Mouse (Mus musculus): ENCODE measurements around the gene Sp2. TPM values are rescaled to one million over a fixed set of nuclear protein-coding genes. Genes with fewer than 3 reads are reported as not detected.

Sp2 gene
- polyA plus RNA-seq, 1 experiment from 2014 or later = 29.7 TPM

DNA sequence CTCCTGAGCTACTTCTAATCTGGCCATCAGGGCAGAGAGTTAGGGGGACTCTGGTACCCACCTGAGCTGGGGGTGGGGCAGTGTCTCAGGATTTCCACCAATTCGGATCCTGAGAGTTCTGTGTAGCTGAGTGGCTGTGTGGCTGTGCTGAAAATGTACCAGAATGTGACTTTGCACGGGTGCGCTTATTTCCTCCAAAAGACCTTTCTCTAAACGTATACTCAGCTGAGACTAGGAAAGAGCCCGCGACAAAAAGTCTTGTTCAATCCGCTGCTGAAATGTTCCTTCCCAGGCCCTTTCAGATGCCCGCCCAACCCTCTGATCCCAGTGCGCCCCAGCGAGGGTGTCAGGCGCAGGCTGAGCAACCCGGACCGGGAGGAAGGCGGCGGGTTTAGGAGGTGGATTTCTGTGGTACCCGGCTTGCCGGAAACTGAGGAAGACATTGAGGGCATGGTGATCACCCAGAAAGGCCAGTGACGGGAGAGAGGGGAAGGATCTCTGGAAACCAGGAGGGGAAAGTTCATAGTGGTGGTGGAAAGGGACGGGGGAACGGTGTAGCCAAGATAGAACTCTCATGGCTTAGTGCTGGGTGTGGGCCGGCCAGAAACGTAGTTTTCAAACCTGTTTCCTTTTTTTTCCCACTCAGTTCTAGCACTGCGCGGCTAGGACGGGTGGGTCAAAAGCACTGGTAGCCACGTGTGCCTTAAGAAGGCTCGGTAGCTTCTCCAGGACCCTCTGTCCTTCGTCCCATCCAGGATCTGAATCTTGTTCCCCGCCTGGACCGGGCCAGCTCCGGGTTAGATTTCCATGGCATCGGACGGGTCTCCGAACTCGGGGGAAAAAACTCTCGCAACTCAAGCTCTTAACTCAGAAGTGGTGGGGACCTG, 35.2 kb upstream of the Sp2 start:
- under 1% methylated on average over 36 of the region's 36 CpGs for WGBS

DNA sequence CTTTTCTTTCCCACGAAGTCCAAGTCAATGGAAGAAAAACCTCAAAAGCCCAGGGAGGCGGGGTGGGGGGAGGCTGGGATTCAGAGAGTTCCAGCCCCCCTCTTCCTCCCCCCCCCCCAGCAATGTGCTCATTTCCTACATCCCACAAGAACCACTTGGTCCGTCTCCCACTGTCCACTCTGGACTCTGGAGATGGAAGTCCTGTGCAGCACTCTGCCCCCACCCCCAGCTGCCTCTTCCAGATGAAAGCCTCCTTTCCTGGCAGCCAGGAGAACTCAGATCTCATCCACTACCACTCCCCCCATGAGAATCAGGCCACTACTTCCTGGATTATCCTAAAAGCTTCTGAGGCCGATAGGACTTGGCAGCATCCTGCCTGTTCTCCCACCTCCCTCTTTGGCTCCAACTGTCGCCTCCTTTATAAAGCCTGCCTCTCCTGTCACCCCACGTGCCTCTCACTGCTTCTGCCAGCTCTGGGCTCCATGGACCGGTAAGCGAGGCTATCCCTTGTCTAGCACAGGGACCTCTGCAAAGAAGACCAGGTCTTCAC, 30.4 kb upstream of the Sp2 start, which contains the start of gene Sp6:
TSS of gene Sp6 (plus strand) at position 274 of the 550 bp plus-strand sequence.
- Histone ChIP-seq H3K27ac (no peak within 1 kb of the TSS), H3K4me3 (no peak within 1 kb of the TSS), H3K27me3 (ENCODE audit: poor library complexity, severe bottlenecking) (peaks cover 100% of the 10 kb centered on the region), H3K9me3 (no peaks in the 10 kb centered on the region), H3K36me3 (replicated peaks) (no peaks in the 10 kb centered on the region), H3K4me1 (peaks cover 33% of the 10 kb centered on the region)
- DNase-seq (ENCODE audit: extremely low spot score, low spot score) = no peak
- 37% methylated on average over 8 of the region's 8 CpGs for WGBS

More for the DNA sequence above, 35.2 kb upstream of the Sp2 start:
- no peak overlapping the region for H3K27ac ChIP-seq
- no peaks in the 10 kb centered on the region for H3K36me3 ChIP-seq (replicated peaks)
- peaks cover 100% of the 10 kb centered on the region for H3K27me3 ChIP-seq (ENCODE audit: poor library complexity, severe bottlenecking)
- H3K4me1 ChIP-seq = peaks cover 53% of the 10 kb centered on the region
- peak; percentile 42 for DNase-seq (ENCODE audit: extremely low spot score, low spot score)
- no peaks in the 10 kb centered on the region for H3K9me3 ChIP-seq
- H3K4me3 ChIP-seq = peak overlapping the region; percentile 48

DNA sequence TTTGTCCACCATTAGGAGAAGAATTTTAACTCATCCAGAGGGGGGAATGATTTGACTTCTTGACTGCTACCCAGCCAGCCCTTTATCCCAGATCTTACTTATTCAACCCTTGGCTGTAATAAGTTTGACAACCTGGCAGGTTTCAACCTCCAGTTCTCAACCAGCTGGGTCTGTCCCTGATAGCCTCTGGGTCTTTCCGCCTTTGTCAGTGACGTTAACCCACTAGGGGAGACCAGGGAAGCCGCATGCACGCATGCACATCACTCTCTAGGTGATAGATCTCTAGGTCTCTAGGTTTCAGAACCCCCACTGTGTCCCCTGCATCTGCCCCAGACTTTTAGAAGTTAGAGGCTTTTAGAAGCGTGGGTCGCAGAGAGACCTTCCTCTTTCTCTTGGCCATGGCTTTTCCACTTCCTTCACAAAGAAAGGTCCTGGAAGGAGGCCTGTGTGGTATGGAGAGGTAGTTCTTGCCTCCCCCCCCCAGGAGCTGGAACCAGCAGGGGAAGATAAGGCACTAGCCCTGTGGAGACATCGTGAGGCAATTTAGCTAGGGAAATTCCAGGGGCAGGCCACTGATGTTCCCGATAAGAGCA, 26.5 kb upstream of the Sp2 start:
- H3K36me3 ChIP-seq (replicated peaks) = no peaks in the 10 kb centered on the region
- H3K27me3 ChIP-seq (ENCODE audit: poor library complexity, severe bottlenecking) = peaks cover 81% of the 10 kb centered on the region
- no peak for DNase-seq (ENCODE audit: extremely low spot score, low spot score)
- H3K4me1 ChIP-seq = peaks cover 36% of the 10 kb centered on the region
- H3K9me3 ChIP-seq = no peaks in the 10 kb centered on the region
- no peak overlapping the region for H3K4me3 ChIP-seq
- H3K27ac ChIP-seq = peak overlapping the region; percentile 6; the same call in 1 of the 2 replicates
- WGBS = 64% methylated on average over 8 of the region's 8 CpGs

DNA sequence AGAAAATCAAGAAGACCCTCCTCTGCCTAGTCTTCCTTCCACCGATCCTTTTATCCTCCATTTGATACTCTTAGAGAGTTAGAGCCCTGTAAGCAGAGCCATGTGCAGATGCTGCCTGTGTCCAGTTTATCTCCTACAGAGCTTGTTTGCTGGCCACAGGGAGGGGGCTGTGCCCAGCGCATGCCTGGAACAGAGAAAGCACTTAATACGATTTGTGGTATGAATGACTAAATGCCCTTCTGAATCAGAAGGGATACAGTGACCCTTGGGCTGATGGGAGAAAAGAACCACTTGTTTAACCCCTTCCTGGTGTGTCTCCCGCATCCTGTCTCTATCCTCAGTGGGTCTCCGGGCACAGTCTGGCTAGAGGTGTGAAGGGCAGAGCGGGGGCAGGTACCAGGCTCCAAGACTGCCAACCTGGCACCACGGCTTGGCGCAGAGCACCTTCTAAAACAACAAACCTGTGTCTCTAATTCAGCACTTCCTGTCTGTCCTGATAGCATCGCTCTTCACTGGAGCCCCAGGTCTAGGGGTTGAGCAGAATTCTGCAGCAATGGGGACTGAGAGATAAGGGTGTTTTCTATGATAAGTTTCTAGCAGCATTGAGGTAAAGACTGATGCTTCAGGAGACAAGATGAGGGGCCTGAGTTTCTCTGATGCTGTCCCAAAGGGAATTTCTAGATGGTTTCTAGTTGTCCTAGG, 24.5 kb upstream of the Sp2 start:
- 81% methylated on average over 9 of the region's 9 CpGs for WGBS
- Histone ChIP-seq H3K36me3 (replicated peaks) (no peaks in the 10 kb centered on the region), H3K9me3 (no peaks in the 10 kb centered on the region), H3K4me3 (no peak overlapping the region), H3K27me3 (ENCODE audit: poor library complexity, severe bottlenecking) (peaks cover 81% of the 10 kb centered on the region), H3K4me1 (peaks cover 38% of the 10 kb centered on the region), H3K27ac (no peak overlapping the region)
- DNase-seq (ENCODE audit: extremely low spot score, low spot score) = no peak

DNA sequence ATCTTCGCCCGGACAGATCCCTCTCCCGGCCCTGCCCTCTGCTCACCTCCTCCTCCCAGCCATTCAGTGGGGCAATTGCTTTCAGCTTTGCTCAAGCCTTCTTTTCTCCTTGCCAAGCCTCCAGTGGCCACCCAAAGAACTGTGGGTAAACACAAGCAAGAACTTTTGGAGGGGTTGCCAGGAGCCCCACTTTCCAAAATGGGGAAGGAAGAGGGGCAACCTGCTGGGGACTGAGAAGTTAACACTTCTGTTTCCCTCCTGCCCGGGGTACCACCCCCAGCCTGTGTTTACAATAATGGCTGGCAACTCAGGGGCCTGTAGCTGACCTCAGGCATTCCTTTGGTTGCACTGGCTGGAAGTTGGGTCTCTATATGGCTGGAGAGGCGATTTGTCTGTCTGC, 20.4 kb upstream of the Sp2 start:
- H3K9me3 ChIP-seq = no peaks in the 10 kb centered on the region
- peaks cover 37% of the 10 kb centered on the region for H3K4me1 ChIP-seq
- peaks cover 81% of the 10 kb centered on the region for H3K27me3 ChIP-seq (ENCODE audit: poor library complexity, severe bottlenecking)
- H3K4me3 ChIP-seq = no peak overlapping the region
- DNase-seq (ENCODE audit: extremely low spot score, low spot score) = no peak
- H3K27ac ChIP-seq = 0 out of 2 replicates have a peak overlapping the region, but pooled peaks have one; percentile 17
- no peaks in the 10 kb centered on the region for H3K36me3 ChIP-seq (replicated peaks)
- WGBS = 41% methylated on average over 5 of the region's 5 CpGs

DNA sequence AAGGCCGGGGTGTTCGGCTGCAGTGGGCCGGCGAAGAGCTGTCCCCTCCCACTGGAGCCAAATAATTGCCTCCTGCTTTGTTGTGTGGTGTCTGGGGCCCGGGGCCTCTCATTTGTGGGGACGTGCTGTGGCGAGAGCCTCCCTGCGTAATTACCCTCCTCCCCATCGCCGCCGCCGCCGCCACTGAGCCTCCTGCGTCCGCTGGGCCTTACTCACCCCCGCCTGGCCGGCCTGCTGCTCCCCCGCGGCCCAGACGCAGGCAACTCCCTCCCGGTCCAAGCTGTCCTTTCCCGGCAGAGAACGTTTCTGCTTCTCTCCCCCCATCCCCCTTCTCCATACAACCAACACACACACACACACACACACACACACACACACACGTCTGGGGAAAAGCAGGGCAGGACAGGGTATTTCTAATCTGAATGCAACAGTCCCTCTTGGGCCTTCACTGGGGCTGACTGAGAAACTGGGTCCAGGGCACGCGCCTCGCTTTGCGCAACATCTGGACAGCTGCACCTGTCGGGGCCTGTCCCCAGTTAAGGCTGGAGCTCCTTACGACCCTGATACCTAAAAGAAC, 14.7 kb upstream of the Sp2 start:
- no peaks in the 10 kb centered on the region for H3K36me3 ChIP-seq (replicated peaks)
- H3K4me3 ChIP-seq = peak overlapping the region; percentile 52
- WGBS = under 1% methylated on average over 30 of the region's 30 CpGs
- peaks cover 73% of the 10 kb centered on the region for H3K4me1 ChIP-seq
- DNase-seq (ENCODE audit: extremely low spot score, low spot score) = peak; percentile 75
- H3K9me3 ChIP-seq = no peaks in the 10 kb centered on the region
- peak overlapping the region; percentile 87 for H3K27ac ChIP-seq
- H3K27me3 ChIP-seq (ENCODE audit: poor library complexity, severe bottlenecking) = peaks cover 98% of the 10 kb centered on the region

DNA sequence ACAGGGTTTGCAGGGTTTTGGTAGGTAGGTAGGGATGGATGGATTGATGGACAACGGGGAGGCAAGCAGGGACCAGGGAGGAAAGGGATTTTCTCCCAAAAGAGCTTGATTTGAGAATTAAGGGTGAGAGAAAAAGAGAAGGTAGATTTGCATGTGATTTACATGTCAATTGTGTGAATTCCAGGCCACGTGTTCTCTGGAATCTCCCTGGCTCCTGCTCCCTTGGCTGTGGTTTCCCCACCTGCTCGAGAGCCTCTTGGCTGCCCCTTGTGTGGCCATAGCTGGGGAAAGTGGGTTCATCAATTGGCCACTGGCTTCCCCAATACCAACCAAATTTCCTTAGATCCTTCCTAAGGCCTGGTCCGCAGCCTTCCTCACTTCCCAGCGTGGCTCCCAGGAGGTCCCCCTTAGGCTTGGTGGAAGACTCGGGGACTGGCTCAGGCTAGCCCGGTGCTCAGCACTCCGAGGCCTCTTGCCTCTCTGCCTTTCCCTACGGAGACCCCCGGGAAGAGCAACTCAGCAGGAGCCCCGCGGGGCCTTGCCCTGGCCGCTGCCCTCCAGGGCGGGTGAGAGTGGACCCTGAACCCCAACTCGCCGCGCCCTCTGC, 14.1 kb upstream of the Sp2 start:
- 6% methylated on average over 17 of the region's 17 CpGs for WGBS
- peaks cover 78% of the 10 kb centered on the region for H3K4me1 ChIP-seq
- H3K9me3 ChIP-seq = no peaks in the 10 kb centered on the region
- H3K27ac ChIP-seq = peak overlapping the region; percentile 87
- no peak for DNase-seq (ENCODE audit: extremely low spot score, low spot score)
- H3K4me3 ChIP-seq = peak overlapping the region; percentile 52
- peaks cover 98% of the 10 kb centered on the region for H3K27me3 ChIP-seq (ENCODE audit: poor library complexity, severe bottlenecking)
- H3K36me3 ChIP-seq (replicated peaks) = no peaks in the 10 kb centered on the region

DNA sequence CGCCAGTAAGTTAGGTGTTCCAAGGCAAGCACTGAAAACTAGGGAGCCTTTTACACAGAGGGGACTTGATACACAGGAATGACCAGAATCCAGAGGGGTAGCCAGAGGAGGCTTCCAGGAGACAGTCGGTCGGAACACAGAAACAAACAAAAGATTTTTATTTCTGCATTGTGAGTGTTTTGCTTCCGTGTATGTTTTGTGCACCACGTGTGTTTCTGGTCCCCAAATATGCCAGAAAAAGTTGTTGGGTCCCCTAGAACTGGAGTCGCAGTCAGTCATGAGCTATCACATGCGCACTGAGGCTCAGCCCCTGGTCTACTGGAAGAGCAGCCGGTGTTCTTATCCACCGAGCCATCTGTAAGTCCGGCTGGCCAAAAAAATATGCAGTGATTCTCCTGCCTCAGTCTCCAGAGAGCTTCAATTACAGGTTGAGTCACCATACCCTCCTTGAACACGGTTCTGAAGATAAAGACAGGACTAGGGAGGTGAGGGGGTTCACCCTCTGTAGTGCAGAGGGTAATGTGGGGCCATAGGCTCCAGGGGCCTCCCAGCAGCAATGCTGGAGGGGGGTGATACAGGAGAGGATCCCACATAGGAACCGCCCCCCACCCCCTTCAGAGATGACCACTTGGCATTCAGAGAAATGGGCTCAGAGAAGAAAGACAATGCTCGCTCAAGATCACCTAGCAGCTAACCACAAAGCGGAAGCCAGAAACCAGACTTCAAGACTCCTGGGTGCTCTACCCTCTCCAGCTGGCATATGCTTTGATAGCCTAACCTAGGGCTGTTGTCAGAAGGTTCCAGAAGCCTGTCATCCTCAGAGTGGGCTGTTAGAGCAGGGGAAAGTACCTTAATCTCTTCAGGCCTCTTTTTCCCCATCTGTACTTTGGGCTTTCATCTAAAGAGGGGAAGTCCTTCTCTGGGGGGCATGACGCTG, 13.3 kb upstream of the Sp2 start:
- Histone ChIP-seq H3K27me3 (ENCODE audit: poor library complexity, severe bottlenecking) (peaks cover 97% of the 10 kb centered on the region), H3K36me3 (replicated peaks) (no peaks in the 10 kb centered on the region), H3K4me3 (no peak overlapping the region), H3K4me1 (peaks cover 75% of the 10 kb centered on the region), H3K27ac (peak overlapping the region; percentile 87; the same call in 1 of the 2 replicates), H3K9me3 (no peaks in the 10 kb centered on the region)
- 73% methylated on average over 15 of the region's 15 CpGs for WGBS
- no peak for DNase-seq (ENCODE audit: extremely low spot score, low spot score)

DNA sequence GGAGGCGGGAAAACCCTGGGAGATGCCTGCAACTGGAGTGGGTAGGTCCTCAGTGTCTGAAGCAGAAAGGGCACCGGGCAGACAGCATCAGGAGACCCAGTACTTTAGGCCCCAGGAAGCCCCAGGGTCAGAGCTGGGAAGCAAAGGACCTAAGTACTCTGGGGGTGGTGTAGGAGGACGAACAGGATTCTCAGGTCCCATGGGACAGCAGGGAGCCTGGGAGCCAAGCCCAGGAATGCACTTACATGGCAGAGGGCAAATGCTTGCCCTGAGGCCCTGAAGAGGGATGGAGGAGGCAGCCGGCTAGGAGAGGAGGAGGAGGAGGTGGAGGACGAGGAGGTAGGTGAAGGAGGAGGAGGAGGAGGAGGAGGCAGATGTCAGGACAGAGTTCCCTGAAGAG, 12.3 kb upstream of the Sp2 start:
- no peaks in the 10 kb centered on the region for H3K9me3 ChIP-seq
- no peaks in the 10 kb centered on the region for H3K36me3 ChIP-seq (replicated peaks)
- H3K27ac ChIP-seq = 0 out of 2 replicates have a peak overlapping the region, but pooled peaks have one; percentile 42
- peaks cover 67% of the 10 kb centered on the region for H3K4me1 ChIP-seq
- peaks cover 87% of the 10 kb centered on the region for H3K27me3 ChIP-seq (ENCODE audit: poor library complexity, severe bottlenecking)
- H3K4me3 ChIP-seq = 0 out of 2 replicates have a peak overlapping the region, but pooled peaks have one; percentile 1
- DNase-seq (ENCODE audit: extremely low spot score, low spot score) = no peak
- WGBS = 15% methylated on average over 5 of the region's 5 CpGs

DNA sequence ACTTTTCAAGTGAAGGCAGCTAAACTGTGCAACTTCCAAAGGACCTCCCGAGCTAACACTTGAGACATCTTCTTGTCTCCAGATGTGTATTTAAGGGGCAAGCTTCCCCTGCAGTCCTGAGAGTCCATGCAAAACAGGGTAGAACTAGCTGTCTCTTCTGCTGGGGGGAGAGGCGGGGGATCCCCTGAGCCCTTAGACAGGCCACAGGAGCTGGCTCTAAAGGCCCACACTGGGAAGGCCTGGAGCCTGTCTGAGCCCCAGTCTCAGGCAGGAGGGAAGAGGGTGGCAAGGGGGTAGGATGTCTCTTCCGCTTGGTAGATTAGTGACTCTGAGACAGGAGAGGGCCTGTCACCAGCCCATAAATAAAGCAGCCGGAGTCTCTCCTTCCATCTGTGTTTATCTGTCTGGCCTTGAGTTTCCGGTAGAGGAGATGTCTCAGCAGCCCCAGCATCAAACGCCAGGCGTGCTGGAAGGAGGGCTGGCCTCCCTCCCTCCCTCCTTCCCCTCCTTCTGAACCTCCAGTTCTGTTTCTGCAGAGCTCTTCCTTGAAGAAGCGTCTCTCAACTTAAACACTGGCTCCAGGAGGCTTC, 10.1 kb upstream of the Sp2 start:
- no peak for DNase-seq (ENCODE audit: extremely low spot score, low spot score)
- Histone ChIP-seq H3K4me3 (no peak overlapping the region), H3K4me1 (peaks cover 68% of the 10 kb centered on the region), H3K27me3 (ENCODE audit: poor library complexity, severe bottlenecking) (peaks cover 87% of the 10 kb centered on the region), H3K36me3 (replicated peaks) (no peaks in the 10 kb centered on the region), H3K27ac (peak overlapping the region; percentile 8; the same call in 1 of the 2 replicates), H3K9me3 (no peaks in the 10 kb centered on the region)
- WGBS = 58% methylated on average over 8 of the region's 8 CpGs

DNA sequence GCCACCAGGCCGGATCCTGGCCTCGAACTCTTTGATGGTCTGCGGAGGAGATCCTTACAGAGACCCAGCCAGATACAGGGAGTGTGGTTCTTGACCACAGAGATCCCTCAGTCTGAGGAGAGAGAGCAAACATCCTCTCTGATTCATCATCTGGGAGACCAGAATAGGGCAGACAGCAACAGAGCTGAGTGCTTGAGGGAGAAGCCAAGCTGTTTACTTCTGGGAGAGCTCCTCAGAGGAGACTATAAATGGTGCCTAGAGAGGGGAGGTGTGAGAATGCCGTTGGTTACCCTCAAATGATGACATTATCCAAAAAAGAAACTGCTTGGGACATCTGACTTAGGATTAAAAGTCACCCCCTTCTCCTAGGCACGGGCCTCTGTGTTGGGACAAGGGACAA, 8.7 kb upstream of the Sp2 start:
- WGBS = 87% methylated on average over 5 of the region's 5 CpGs
- peaks cover 87% of the 10 kb centered on the region for H3K27me3 ChIP-seq (ENCODE audit: poor library complexity, severe bottlenecking)
- peaks cover 66% of the 10 kb centered on the region for H3K4me1 ChIP-seq

More for the DNA sequence above, 8.7 kb upstream of the Sp2 start:
- H3K9me3 ChIP-seq = no peaks in the 10 kb centered on the region
- no peak overlapping the region for H3K4me3 ChIP-seq
- H3K27ac ChIP-seq = no peak overlapping the region
- no peaks in the 10 kb centered on the region for H3K36me3 ChIP-seq (replicated peaks)
- DNase-seq (ENCODE audit: extremely low spot score, low spot score) = no peak
